Mouse (Mus musculus): Measurements from ENCODE around the gene 9230112D13Rik. TPM values are rescaled to one million over a fixed set of nuclear protein-coding genes. Genes with fewer than 3 reads are reported as not detected.

The 9230112D13Rik gene
- total RNA-seq (2021), result not detected
- long read RNA-seq, experiment 1, result 0 reads
- long read RNA-seq, experiment 2, result 0 reads

GRCm38 (mm10) chr14:34522701-34523100 is at the start of gene 9230112D13Rik:
Gene 9230112D13Rik (minus strand): TSS chr14:34522801.
- no peak for DNase-seq (ENCODE audit: low spot score in 2 of 2)

DNA sequence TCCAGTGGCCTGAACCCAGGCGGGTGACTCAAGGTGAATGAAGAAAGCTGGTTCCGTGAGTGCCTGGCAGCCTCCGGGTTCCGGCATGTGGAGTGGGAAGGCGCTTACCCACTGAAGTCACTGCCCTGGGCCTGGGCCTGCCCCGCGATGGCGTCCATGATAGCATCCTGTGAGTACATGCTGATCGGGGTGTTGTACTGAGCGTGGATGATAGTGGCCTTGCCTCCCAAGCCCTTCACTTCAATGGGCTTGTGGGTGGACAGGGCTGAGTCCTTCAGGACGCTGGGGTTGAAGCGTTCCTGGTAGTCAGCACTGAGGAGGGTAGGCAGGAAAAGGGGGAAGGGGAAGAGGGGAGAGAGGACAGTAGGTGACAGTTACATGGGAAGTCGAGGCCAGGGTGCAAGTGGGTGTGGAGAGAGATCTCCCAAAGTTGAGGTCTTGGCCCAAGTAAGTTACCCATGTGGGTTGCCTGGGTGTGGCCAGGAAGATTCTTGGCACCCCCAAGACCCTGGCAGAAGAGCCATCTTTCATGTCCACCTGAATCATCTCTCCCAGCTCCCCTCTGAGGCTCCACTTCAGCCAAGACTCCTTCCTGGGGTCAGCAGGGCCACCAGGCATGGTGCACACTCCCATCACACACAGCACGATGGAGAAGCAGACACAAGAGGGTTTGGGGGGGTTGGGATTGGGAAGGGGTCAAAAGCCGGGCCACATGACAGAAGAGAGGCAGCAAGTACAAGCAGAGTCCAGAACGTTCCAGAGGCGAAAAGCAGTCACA is 49.2 kb upstream of the 9230112D13Rik start:
- DNase-seq (ENCODE audit: low spot score in 2 of 2), result no peak

GRCm38 (mm10) chr14:34570903-34571302 is 48.3 kb upstream of the 9230112D13Rik start:
- no peak for DNase-seq (ENCODE audit: low spot score in 2 of 2)

DNA sequence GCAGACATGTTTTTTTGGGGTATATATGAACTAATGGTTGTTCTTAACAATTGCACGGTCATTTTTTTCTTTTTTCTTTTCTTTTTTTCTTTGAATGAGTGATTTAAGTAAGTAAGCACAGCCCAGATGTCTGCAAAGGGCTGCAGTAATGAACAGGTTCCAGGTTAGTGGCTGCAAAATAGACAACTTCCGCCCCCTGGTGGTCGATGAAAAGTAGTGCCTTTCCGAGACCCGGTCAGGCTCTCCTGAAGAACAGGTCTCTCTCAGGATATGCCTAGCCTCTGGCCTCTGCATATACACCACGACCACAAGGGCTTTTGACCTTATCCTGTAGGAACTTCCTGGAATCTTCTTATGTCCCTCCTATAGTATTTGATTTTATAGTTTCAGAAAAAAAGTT is 47.7 kb upstream of the 9230112D13Rik start:
- peak; percentile 56 to 78 for DNase-seq (ENCODE audit: low spot score in 2 of 2)

GRCm38 (mm10) chr14:34569534-34570194 is 47.1 kb upstream of the 9230112D13Rik start:
- DNase-seq (ENCODE audit: low spot score in 2 of 2), result no peak

- no peak for DNase-seq (ENCODE audit: low spot score in 2 of 2)
Observed at GRCm38 (mm10) chr14:34568626-34569025, 46.0 kb upstream of the 9230112D13Rik start.

GRCm38 (mm10) chr14:34567697-34568096 is 45.1 kb upstream of the 9230112D13Rik start:
- no peak for DNase-seq (ENCODE audit: low spot score in 2 of 2)

DNA sequence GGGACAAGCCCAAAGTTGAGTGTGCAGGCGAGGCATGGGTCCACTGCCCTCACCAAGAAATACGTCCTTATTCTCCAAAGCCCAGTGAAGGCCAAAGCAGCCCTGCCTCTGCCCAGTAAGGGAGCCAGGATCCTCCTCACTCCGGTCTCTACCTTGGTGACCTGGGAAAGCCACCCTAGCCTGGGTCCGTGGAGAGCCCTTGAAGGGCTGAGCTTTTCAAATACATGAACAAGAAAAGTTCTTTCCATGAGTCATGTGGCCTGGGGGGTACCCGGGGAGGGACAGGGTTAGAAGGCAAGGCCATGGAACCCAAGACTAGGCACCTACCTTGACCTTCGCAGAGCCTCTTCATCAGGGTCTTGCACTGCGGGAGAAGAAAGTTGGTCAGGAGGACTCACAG is 43.9 kb upstream of the 9230112D13Rik start:
- no peak for DNase-seq (ENCODE audit: low spot score in 2 of 2)

DNA sequence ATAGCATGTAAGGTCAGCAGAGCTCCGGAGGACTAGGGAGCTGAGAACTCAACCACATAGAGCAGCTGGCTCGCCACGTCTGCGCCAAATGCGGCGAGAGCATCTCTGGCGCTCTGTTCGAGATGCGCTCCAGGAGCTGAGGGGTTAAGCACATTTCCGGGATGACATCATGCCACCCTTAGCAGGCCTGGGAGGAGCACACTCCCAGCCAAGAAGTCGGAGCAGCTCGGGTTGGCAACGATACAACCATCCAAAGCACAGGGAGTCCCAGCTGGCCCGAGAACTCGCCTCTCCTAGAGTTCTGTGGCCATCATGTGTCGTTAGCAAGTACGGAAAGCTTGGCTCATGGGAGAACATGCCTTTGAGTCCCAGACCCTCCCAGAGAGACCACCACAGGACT is 43.1 kb upstream of the 9230112D13Rik start:
- peak in 1 of 2 experiments; percentile 69 for DNase-seq (ENCODE audit: low spot score in 2 of 2)

GRCm38 (mm10) chr14:34564646-34565045 is 42.0 kb upstream of the 9230112D13Rik start:
- no peak for DNase-seq (ENCODE audit: low spot score in 2 of 2)

- no peak for DNase-seq (ENCODE audit: low spot score in 2 of 2)
Observed at GRCm38 (mm10) chr14:34562393-34562792, 39.8 kb upstream of the 9230112D13Rik start.

DNA sequence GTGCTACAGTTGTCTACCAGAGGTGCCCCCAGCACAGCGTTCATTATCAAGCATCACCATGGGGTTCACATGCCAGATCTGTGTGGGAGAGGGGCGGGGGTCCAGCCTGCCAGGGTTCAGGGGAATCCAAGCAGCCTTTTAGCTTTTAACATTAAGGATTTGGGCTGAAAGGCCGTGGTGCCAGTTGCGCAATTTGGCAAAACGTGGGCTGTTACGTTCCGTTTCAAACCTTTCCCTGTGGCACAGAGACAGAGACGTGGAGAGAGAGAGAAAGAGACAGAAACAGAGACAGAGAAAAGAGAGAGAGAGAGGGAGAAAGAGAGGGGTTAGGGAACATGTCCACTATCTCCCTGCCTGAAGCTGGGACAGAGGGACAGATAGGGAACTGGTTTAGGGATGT is 39.0 kb upstream of the 9230112D13Rik start:
- DNase-seq (ENCODE audit: low spot score in 2 of 2), result no peak

GRCm38 (mm10) chr14:34558947-34559346 is 36.3 kb upstream of the 9230112D13Rik start:
- DNase-seq (ENCODE audit: low spot score in 2 of 2), result no peak

GRCm38 (mm10) chr14:34555211-34555610 is 32.6 kb upstream of the 9230112D13Rik start:
- DNase-seq (ENCODE audit: low spot score in 2 of 2), result no peak

DNA sequence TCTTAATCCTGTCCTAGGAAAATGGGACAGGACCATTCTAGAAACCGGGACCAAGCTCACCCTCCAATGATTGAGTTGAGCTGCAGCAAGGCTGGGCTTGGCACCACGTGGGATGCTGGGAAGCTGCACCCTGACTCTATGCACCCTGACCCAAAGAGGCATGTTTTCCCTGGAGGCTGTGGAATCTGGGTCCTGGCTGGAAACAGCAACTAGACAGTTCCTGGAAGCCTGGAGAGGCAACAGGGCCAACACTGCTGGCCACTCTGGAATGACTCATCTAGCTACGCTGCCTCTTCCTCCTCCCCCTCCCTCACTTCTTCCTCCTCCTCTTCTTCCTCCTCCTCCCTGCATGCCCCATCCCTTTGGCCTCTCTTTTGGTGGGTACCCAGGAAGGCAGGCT is 31.4 kb upstream of the 9230112D13Rik start:
- no peak for DNase-seq (ENCODE audit: low spot score in 2 of 2)

GRCm38 (mm10) chr14:34553470-34553869 is 30.9 kb upstream of the 9230112D13Rik start:
- no peak for DNase-seq (ENCODE audit: low spot score in 2 of 2)

DNA sequence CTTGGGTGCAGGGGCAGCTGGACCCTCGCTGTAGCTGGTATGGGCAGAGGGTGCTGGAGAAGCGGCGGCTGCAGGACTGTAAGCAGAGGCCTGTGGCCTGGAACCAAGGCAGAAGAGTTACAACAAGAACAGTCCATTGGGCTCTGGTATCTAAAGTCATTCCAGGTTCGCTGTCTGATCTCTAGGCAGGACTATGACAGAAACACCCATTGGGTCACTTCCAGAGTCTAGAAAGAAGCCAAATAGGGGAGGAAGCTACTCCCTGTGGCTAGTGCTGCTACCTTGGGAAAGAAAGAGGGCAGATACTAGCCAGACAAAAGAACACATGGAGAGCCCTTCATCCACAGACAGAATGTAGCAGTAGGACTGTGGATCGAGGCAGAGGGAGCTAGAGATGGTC is 29.6 kb upstream of the 9230112D13Rik start:
- no peak for DNase-seq (ENCODE audit: low spot score in 2 of 2)

GRCm38 (mm10) chr14:34549004-34549671 is 26.5 kb upstream of the 9230112D13Rik start:
- peak; percentile 82 to 85 for DNase-seq (ENCODE audit: low spot score in 2 of 2)

DNA sequence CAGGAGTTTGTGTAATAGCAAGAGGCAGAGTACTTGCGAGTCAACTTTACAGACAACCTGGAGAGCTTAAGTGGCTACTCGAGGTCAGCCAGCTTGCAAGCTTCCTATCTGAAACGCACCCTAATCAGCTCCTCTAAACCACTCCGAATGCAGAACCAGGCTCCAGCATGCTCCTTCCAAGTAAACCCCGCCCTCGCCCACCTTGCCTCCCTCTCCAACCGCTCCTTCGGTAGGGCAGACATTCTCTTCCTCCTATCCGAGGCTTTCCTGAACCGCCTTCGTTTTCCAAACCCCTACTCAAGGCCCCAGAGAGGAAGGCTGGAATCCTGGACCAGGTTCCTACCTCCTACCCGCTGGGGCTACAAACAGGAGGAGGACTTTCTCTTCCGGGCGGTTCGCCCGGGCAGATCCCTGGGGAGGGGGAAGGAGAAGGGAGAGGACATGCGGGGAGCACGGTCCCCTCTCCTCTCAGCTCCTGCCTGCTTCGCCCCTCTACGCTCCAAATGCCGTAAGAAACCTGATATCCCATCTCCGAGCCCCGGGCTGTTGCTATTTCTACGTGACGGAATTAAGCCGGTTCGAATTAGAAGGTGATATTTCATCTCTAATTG is 25.9 kb upstream of the 9230112D13Rik start:
- DNase-seq (ENCODE audit: low spot score in 2 of 2), result peak in 1 of 2 experiments; percentile 76

DNA sequence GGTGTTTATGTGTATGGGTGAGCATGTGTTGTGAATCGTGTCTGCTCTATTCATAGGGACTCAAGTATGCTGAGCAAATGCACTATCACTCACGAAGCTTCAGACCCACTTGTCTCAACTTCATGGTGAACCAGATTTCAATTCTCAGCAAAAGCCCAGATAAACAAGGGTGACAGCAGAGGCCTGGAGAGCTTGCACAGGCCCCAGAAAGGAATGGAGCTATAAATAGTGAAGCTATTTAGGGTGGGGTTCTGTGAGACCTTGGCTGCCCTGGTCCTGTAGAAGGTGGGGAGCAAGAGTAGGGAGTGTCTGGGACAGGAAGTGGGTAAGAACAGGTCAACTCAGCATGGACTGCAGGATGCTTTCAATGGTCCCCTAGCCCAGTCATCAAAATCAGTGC is 21.9 kb upstream of the 9230112D13Rik start:
- DNase-seq (ENCODE audit: low spot score in 2 of 2), result no peak

GRCm38 (mm10) chr14:34544001-34544400 is 21.4 kb upstream of the 9230112D13Rik start:
- no peak for DNase-seq (ENCODE audit: low spot score in 2 of 2)

GRCm38 (mm10) chr14:34543596-34543995 is 21.0 kb upstream of the 9230112D13Rik start:
- no peak for DNase-seq (ENCODE audit: low spot score in 2 of 2)
